Mouse (Mus musculus): ENCODE results near the gene Dbx1.

Dbx1 gene

DNA sequence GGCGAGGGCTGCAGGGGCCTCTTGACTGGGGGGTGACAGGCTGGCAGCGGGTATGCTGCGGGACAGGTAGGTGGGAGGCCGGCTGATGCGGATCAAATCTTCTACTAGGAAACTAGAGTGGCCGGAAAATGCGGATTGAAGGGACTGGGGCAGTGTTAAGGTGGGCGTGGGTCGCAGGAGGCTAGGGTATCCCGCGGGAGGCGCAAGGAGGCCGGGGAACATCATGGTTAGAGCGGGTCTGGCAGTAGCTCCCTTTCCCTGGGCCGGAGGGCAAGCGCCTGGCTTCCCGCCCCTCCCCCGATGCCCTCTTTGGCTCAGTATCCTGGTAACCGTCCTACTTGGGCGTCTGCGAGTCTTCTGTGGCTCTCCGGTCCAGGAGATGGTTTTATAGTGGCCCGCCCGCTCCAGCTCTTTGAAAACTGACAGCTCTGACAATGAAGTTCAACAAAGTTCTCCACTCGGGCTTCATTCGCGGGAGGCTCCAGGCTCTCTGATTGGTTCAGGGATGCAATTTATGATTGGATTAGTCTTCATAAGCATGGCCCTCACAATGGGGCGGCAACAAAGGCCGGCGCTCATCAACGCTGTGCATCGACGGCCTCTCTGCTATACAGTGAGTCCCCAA, at the start of gene Dbx1:
Gene Dbx1 (minus strand): TSS at position 359 of the 625 bp plus-strand sequence.
- no peak for DNase-seq (ENCODE audit: low spot score)

DNA sequence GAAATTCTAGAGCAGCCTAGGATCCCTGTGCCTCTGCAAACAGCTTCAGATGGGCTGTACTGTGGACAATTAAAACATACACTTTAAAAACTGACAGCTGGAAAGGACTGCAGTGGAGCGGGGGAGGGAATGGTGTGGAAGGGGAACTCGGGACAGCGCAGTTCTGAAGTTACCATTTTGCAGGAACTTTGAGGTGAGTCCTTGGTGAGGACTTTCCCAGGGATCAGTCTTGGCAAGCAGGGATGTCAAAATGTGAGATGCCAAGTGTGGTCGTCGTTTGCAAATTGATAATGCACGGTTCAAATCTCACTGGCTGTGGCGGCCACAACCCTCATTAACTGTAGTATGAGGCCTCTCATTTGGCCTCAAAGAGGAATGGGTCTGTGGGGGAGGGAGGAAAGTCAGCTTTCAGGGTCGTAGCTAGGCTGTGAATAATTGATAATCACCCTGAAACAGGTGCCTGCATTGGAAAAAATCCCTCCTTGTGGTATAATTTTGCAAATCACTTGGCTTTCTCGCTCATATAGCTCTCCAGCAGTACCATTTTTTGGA, 42.3 kb upstream of the Dbx1 start:
- no peak for DNase-seq (ENCODE audit: low spot score)

DNA sequence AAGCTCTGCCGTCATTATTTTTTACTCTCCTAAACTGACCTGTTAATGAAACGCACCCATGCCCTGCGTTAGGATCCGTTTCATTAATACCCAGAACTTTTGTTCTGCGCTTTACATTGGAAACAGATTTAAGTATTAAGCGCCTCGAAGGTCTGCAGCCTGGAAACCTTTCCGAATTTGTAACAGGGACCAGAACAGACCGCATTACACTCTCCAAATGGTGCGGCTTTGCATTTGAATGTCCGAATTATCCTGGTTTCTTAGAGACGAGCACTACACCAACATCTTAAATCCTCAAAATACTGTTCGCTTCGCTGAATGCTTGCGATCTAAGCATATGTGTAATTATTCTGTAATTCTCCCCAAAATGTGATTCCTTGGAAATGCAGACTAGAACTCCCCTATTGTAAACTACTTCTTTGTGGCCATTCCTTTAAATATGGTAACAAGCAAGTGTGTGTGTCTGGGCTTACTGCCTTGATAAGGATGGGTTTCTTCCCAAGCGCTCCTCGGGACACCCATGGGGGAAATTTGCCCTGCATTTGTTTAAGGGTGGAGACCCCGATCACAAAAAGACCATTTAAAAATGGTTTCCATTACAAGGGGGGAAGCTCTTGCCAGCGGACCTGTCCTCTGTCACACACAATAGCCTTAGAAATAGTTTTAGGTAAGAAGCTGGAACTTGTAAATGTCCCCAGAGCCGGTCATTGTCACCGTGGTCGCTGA, 41.6 kb upstream of the Dbx1 start:
- DNase-seq (ENCODE audit: low spot score), result no peak

DNA sequence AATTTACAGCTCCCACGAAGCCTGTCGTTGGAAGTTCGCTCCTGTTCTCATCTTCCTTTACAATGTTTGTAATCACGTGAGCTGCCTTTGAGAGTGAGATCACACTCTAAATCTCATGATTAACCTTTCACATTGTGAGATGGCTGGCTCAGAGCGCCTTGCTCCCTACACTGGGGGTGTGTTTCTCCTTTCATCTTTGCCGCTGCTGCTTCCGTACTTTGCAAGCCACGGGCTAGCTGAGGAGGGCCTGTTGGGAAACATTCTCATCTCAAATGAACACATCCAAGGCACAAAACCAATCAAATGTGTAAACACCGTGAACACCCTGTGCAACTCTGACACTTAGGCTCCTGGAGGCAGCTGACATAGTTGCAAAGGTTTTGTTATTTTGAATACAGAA, 40.5 kb upstream of the Dbx1 start:
- no peak for DNase-seq (ENCODE audit: low spot score)

DNA sequence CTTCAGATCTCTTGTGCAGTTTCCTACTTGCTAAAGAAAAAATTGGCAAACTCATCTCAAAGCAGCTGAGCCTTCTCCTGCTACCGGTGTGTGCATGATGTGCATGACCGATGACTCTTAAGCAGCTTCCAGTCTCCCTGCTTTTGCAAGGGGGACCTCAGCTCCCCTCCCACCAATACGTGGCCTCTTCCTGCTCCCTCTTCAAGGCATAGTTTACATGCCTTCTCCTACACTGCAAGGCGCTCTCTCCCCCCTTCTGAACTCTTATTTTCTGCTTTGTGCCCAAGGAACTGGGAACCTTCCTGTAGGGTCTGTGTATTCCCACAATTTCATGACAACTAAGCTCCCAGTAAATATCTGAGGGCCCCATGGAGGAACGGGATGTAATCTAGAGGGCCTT, 40.0 kb upstream of the Dbx1 start:
- DNase-seq (ENCODE audit: low spot score), result no peak

- DNase-seq (ENCODE audit: low spot score), result no peak
These were observed 31.7 kb upstream of the Dbx1 start for GRCm38 (mm10) chr7:49668260-49668857.

DNA sequence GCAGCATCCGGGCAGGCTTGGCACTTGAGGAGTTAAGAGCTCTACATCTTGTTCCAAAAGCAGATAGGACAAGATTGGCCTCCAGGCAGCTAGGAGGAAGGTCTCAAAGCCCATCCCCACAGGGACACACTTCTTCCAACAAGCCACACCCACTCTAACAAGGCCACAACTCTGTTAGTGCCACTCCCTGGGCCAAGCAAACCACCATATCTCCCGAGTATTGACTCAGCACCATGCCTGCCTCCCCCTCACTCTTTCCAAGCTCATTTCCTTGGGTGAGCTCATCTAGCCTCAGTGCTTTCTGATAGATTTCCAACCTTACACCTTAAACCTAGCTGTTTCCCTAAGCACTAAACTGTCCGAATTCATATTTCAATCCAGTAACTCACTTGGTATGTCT, 26.9 kb upstream of the Dbx1 start:
- no peak for DNase-seq (ENCODE audit: low spot score)

DNA sequence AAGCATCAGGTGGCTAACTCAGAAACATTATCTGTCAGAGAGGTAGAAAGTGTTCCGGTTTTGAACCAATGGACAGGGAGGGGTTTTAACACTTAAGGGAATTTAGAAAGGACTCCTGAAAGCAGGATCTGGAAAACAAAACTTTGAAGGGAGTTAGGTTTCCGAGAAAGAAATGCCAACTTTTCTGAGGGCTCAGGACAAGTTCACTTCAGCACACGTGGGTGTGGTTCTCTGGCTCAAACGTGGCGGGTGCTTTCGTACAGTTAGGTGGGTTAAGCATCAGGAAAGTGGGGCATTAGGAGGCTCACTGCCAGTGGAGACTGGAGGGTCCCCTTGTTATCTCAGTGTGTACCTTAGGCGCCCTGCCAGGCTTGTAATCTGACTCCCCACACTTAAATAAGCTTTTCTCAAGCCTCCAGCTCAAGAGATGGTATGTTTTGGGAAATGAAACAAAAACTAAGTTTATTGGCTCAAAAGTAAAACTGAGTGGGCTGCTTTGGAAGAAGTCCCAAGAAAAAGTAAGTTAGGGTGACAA, 25.9 kb upstream of the Dbx1 start:
- no peak for DNase-seq (ENCODE audit: low spot score)

GRCm38 (mm10) chr7:49661811-49662491, 25.3 kb upstream of the Dbx1 start:
- DNase-seq (ENCODE audit: low spot score), result no peak

- DNase-seq (ENCODE audit: low spot score), result no peak
These were observed 4.2 kb upstream of the Dbx1 start for GRCm38 (mm10) chr7:49640709-49641305.

DNA sequence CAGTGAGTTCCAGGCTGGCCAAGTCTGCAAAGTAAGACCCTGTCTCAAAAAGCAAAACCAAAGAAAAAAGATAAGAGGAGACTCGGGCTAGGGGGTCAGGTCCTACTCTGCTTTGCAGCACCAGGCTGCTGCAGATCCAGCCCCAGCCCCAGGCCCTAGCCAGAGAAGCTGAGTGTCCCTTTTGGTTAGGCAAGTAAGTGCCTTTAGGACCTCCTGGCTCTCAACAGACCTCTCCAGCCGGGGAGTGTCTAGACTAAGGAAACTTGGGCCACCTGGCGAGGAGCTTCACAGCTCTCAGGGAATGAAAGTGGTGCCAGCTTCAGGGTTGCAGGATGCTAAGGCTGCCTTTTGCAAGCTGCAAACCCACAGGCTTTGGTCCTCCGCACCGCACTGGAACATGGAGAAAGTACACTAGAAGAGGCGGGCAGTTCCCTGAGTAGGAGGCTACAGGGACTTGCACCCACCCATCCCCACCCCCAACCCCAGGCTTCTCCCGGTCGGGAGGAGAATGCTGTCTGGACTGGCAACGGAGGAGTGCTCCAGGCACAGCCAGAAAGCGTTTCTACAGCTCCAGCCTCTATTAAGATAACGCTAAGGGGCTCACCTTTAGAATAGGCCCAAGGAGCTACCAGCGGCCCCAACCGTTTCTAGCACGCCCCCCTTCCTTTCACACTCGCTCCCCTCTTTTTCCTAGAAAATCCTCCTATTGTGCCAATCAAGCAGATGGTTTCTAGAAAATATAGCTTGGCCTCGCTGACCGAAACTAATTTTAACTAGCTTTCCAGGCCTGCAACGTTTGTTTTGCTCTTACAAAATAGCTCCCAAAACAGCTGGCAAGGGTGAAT, 3.4 kb upstream of the Dbx1 start:
- DNase-seq (ENCODE audit: low spot score), result no peak

DNA sequence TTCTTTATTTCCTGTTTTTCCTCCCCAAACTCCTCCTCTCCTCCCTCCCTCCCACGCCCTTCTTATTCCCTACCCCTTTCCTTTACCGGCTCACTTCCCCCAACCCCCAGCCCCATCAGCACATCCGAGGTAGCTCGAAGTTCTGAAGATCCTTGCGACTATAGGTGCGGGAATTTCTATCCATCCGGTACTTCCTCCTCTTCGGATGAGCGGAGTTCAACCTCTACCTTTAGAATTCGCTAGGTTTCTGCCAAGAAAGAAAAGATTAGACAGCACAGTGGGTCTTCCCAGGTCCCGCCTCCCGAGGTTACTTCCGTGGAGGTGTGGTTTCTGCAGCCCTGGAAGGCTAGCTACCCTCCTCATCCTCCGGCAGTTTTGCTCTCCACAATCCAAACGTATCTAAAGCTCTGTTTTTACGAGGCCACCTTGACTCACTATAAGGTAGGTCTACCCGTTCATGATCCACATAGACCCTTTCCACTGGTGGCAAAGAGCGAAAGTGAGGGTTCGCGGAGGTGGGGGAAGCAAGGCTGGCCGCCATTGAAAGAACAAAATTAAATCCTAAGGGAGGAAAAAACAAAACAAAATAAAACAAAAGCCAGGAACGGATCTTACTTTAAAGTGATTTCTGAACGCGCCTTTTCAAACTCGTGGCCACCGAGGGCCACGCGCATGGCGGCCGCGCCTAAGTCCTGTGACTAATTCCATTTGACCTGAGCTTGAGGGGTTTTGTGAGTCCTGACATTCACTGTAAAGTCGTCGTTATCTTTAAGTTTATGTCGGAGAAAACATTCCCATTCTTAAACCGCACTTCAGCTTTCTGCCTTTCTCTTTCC, 2.5 kb upstream of the Dbx1 start:
- no peak for DNase-seq (ENCODE audit: low spot score)

- no peak for DNase-seq (ENCODE audit: low spot score)
These were observed 1.4 kb upstream of the Dbx1 start for GRCm38 (mm10) chr7:49637851-49638663.

GRCm38 (mm10) chr7:49637281-49637680, 632 bp upstream of the Dbx1 start:
- no peak for DNase-seq (ENCODE audit: low spot score)

DNA sequence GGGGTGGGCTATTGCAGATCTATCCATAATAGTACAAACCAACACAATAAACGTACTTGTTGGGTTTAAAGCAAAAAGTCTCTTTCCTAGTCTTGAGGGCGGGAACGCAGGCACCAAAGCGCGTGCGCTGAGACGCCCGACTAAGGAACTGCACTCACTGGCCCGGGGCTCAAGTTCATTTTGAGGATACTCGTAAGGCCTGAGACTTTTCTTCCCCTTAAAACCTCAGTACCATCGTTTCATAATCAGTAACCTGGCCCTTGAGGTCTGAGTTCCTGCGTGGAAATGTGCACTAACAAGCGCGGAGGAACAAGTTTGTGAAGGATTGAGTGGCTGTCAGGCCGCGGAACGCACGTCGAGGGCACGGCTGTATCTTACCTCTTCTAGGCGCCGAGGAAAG, 678 bp downstream of the Dbx1 start:
- no peak for DNase-seq (ENCODE audit: low spot score)

- DNase-seq (ENCODE audit: low spot score), result no peak
These were observed 1.5 kb downstream of the Dbx1 start for GRCm38 (mm10) chr7:49635074-49635621.

- no peak for DNase-seq (ENCODE audit: low spot score)
These were observed 2.2 kb downstream of the Dbx1 start for GRCm38 (mm10) chr7:49634291-49635073.

- no peak for DNase-seq (ENCODE audit: low spot score)
These were observed 3.2 kb downstream of the Dbx1 start for GRCm38 (mm10) chr7:49633375-49633956.

Measured in layer of hippocampus, adult 11-12 months (tissue).